Mouse (Mus musculus) kidney, embryonic 14.5 days (tissue): Measurements from ENCODE around the gene Gm21985. TPM values are rescaled to one million over a fixed set of nuclear protein-coding genes. Genes with fewer than 3 reads are reported as not detected.

Source experiments
- ATAC-seq: fragments of 200-750 bp; cut with Nextera tagmentation; 2 replicates; pipeline ENCODE4 v1.8.0; 2017; ENCODE audit warnings: moderate number of reproducible peaks, mild to moderate bottlenecking, moderate TSS enrichment, moderate library complexity; ENCODE audit not compliant: low FRiP score, low TSS enrichment
- H3K27ac ChIP-seq: fragments of 300-500 bp; sonication (generic); 2 replicates; pipeline ENCODE4 v1.5.1; 2014; ENCODE audit warnings: low read depth, mild to moderate bottlenecking, low read length, moderate library complexity, mixed read lengths
- H3K27me3 ChIP-seq: fragments of 300-500 bp; sonication (generic); 2 replicates; pipeline ENCODE4 v1.6.1; 2014; ENCODE audit warnings: mild to moderate bottlenecking, low read length; ENCODE audit not compliant: control insufficient read depth, insufficient read depth
- H3K36me3 ChIP-seq: fragments of 300-500 bp; sonication (generic); 2 replicates; pipeline ENCODE4 v1.6.1; 2014; ENCODE audit warnings: low read length, mixed read lengths; ENCODE audit not compliant: control insufficient read depth, insufficient read depth
- H3K4me1 ChIP-seq: fragments of 300-500 bp; sonication (generic); 2 replicates; pipeline ENCODE4 v1.6.1; 2014; ENCODE audit warnings: low read length, mixed read lengths; ENCODE audit not compliant: control insufficient read depth, insufficient read depth
- H3K4me2 ChIP-seq: fragments of 300-500 bp; sonication (generic); replicated peaks from 2 replicates; pipeline ENCODE4 v1.6.1; 2014; ENCODE audit warnings: low read depth, mild to moderate bottlenecking, low read length
- H3K4me3 ChIP-seq: fragments of 300-500 bp; sonication (generic); 2 replicates; pipeline ENCODE4 v1.5.1; 2014; ENCODE audit warnings: mild to moderate bottlenecking, low read length
- H3K9ac ChIP-seq: fragments of 300-500 bp; sonication (generic); 2 replicates; pipeline ENCODE4 v1.6.1; 2014; ENCODE audit warnings: low read depth, mild to moderate bottlenecking, low read length, moderate library complexity
- H3K9me3 ChIP-seq: fragments of 300-500 bp; sonication (generic); 2 replicates; pipeline ENCODE4 v1.6.1; 2016; ENCODE audit warnings: low read length; ENCODE audit not compliant: control insufficient read depth
- WGBS: fragments of 180-500 bp; shearing (Covaris S2); extraction: QIAGEN DNeasy Blood & Tissue Kit; methylation state at CpG from one replicate; pipeline ENCODE4 v1.1.7; 2014; 5-methylcytosine and 5-hydroxymethylcytosine counted together
- polyA plus RNA-seq: library from polyadenylated mRNA; unstranded; fragments of >200 nt; fragmentation: Nextera tagmentation; extraction: Ambion mirVana; gene quantifications from 2 replicates; pipeline ENCODE4 v1.2.1, GENCODE M21; 2014

Gm21985 gene
- polyA plus RNA-seq, 1 experiment from 2014 or later, result not detected

- no peaks in the 10 kb centered on the region for H3K27me3 ChIP-seq
- peaks cover 8% of the 10 kb centered on the region; the same call in 1 of the 2 replicates for H3K4me1 ChIP-seq
- no peaks in the 10 kb centered on the region for H3K9me3 ChIP-seq
- 0 out of 2 replicates have a peak, but pooled peaks have one; percentile 41 for ATAC-seq
- 0 out of 2 replicates have a peak overlapping the region, but pooled peaks have one; percentile 91 for H3K27ac ChIP-seq
- H3K9ac ChIP-seq, result peak overlapping the region; percentile 79
- 18% methylated on average over 15 of the region's 15 CpGs for WGBS
- peak overlapping the region; percentile 78 for H3K4me2 ChIP-seq
- H3K4me3 ChIP-seq, result peak overlapping the region; percentile 90
- peaks cover 22% of the 10 kb centered on the region for H3K36me3 ChIP-seq
These were observed 101.1 kb downstream of the Gm21985 start for GRCm38 (mm10) chr2:112367222-112367621.

- ATAC-seq, result peak; percentile 88
These were observed 101.9 kb downstream of the Gm21985 start, which contains the start of gene Emc4 for GRCm38 (mm10) chr2:112367726-112368673. TSS of gene Emc4 (minus strand) at chr2:112368027.

GRCm38 (mm10) chr2:112369941-112370340, 103.8 kb downstream of the Gm21985 start:
- Histone ChIP-seq H3K4me2 (no peak overlapping the region), H3K36me3 (no peaks in the 10 kb centered on the region), H3K27ac (no peak overlapping the region), H3K4me1 (peaks cover 8% of the 10 kb centered on the region; the same call in 1 of the 2 replicates), H3K9ac (no peak overlapping the region), H3K4me3 (no peak overlapping the region), H3K9me3 (no peaks in the 10 kb centered on the region), H3K27me3 (no peaks in the 10 kb centered on the region)
- WGBS, result 74% methylated on average over 5 of the region's 5 CpGs
- no peak for ATAC-seq

More at GRCm38 (mm10) chr2:112367726-112368673, 101.9 kb downstream of the Gm21985 start, which contains the start of gene Emc4:
- Histone ChIP-seq H3K9ac (peak within 1 kb of the TSS; percentile 79), H3K27me3 (no peaks in the 10 kb centered on the region), H3K36me3 (peaks cover 16% of the 10 kb centered on the region; the same call in 1 of the 2 replicates), H3K27ac (peak within 1 kb of the TSS; percentile 91), H3K4me3 (peak within 1 kb of the TSS; percentile 90), H3K4me2 (peak within 1 kb of the TSS; percentile 78), H3K4me1 (peaks cover 8% of the 10 kb centered on the region; the same call in 1 of the 2 replicates), H3K9me3 (no peaks in the 10 kb centered on the region)
- 2% methylated on average over 46 of the region's 46 CpGs for WGBS

- Histone ChIP-seq H3K4me2 (no peak overlapping the region), H3K27ac (no peak overlapping the region), H3K36me3 (no peaks in the 10 kb centered on the region), H3K9ac (no peak overlapping the region), H3K9me3 (no peaks in the 10 kb centered on the region), H3K27me3 (no peaks in the 10 kb centered on the region), H3K4me1 (no peaks in the 10 kb centered on the region), H3K4me3 (no peak overlapping the region)
- 61% methylated on average over 4 of the region's 4 CpGs for WGBS
- ATAC-seq, result no peak
These were observed 107.0 kb downstream of the Gm21985 start for GRCm38 (mm10) chr2:112373141-112373540.

GRCm38 (mm10) chr2:112374610-112375009, 108.5 kb downstream of the Gm21985 start:
- Histone ChIP-seq H3K4me3 (no peak overlapping the region), H3K4me1 (no peaks in the 10 kb centered on the region), H3K9me3 (no peaks in the 10 kb centered on the region), H3K27me3 (no peaks in the 10 kb centered on the region), H3K36me3 (no peaks in the 10 kb centered on the region), H3K9ac (no peak overlapping the region), H3K4me2 (no peak overlapping the region), H3K27ac (no peak overlapping the region)
- WGBS, result 59% methylated on average over 5 of the region's 5 CpGs
- ATAC-seq, result no peak

GRCm38 (mm10) chr2:112378973-112379898, 113.1 kb downstream of the Gm21985 start, which contains the start of gene Katnbl1:
TSS of gene Katnbl1 (plus strand) at chr2:112379211.
- H3K27me3 ChIP-seq, result no peaks in the 10 kb centered on the region
- H3K4me3 ChIP-seq, result peak within 1 kb of the TSS; percentile 97
- peak within 1 kb of the TSS; percentile 69 for H3K4me2 ChIP-seq
- peak within 1 kb of the TSS; percentile 70 for H3K27ac ChIP-seq
- no peaks in the 10 kb centered on the region for H3K36me3 ChIP-seq
- no peaks in the 10 kb centered on the region for H3K9me3 ChIP-seq
- ATAC-seq, result peak; percentile 99
- peak within 1 kb of the TSS; percentile 92 for H3K9ac ChIP-seq
- peaks cover 7% of the 10 kb centered on the region; the same call in 1 of the 2 replicates for H3K4me1 ChIP-seq
- WGBS, result under 1% methylated on average over 70 of the region's 72 CpGs

- Histone ChIP-seq H3K27me3 (no peaks in the 10 kb centered on the region), H3K4me2 (peak overlapping the region; percentile 69), H3K9ac (peak overlapping the region; percentile 92), H3K4me3 (peak overlapping the region; percentile 97), H3K4me1 (peaks cover 7% of the 10 kb centered on the region; the same call in 1 of the 2 replicates), H3K9me3 (no peaks in the 10 kb centered on the region), H3K27ac (no peak overlapping the region), H3K36me3 (no peaks in the 10 kb centered on the region)
- WGBS, result 32% methylated on average over 8 of the region's 8 CpGs
- no peak for ATAC-seq
These were observed 114.0 kb downstream of the Gm21985 start for GRCm38 (mm10) chr2:112380131-112380530.

GRCm38 (mm10) chr2:112381219-112381618, 115.1 kb downstream of the Gm21985 start:
- H3K4me2 ChIP-seq, result no peak overlapping the region
- 97% methylated on average over 1 of the region's 1 CpGs for WGBS
- no peaks in the 10 kb centered on the region for H3K36me3 ChIP-seq
- no peak overlapping the region for H3K9ac ChIP-seq
- no peak overlapping the region for H3K4me3 ChIP-seq
- no peaks in the 10 kb centered on the region for H3K9me3 ChIP-seq
- ATAC-seq, result no peak
- H3K4me1 ChIP-seq, result peaks cover 7% of the 10 kb centered on the region; the same call in 1 of the 2 replicates
- H3K27me3 ChIP-seq, result no peaks in the 10 kb centered on the region
- H3K27ac ChIP-seq, result no peak overlapping the region
